10 mouse cellular contexts compared by ENCODE assay signal in genomic region chr2:93643403-93643780, GRCm38 (mm10). TPM values are rescaled to one million over a fixed set of nuclear protein-coding genes. Genes with fewer than 3 reads are reported as not detected.
DNase-seq lines count a peak whose midpoint lies in the region; ATAC-seq and TF ChIP-seq lines count a peak whose summit lies in the region.
"Had no signal": no experiment of that assay in that cellular context is flagged by ENCODE, and none has a peak within 500 bp of the region (broad histone marks: within the 10 kb centered on the region; RNA-seq: fewer than 3 reads in every experiment).

No protein-coding gene starts in this region.

- peak overlapping the region; percentile 51; the same call in 1 of the 2 replicates for H3K9ac ChIP-seq in forebrain, embryonic 14.5 days (ENCODE audit: low read length)
- H3K9ac ChIP-seq in limb, embryonic 11.5 days (ENCODE audit: low read length) = peak overlapping the region; percentile 94
- H3K9ac ChIP-seq in neural tube, embryonic 15.5 days (replicated peaks) = no peak overlapping the region

- no peak for TF ChIP-seq CTCF in left cerebral cortex, adult 2 months (IDR thresholded peaks at IDR 0.05)

- no peaks in the 10 kb centered on the region for H3K9me3 ChIP-seq in forebrain, embryonic 14.5 days (replicated peaks; ENCODE audit: control insufficient read depth, low read length)
- H3K9me3 ChIP-seq in limb, embryonic 11.5 days (ENCODE audit: control insufficient read depth, low read length) = no peaks in the 10 kb centered on the region
- no peaks in the 10 kb centered on the region; the same call in 1 of the 2 replicates for H3K9me3 ChIP-seq in neural tube, embryonic 15.5 days (replicated peaks)
- H3K9me3 ChIP-seq: megakaryocyte, embryonic 14.5 days had no signal

- intact Hi-C loops in left cerebral cortex, adult 2 months (cut with DNase I) = no loop called here

- no peak for DNase-seq in left cerebral cortex, adult 2 months (ENCODE audit: extremely low spot score in 1 of 2, low spot score in 2 of 2)
- no peak for DNase-seq in left cerebral cortex, adult 11 months (ENCODE audit: low spot score)
- no peak for DNase-seq in forebrain, embryonic 14.5 days (ENCODE audit: low spot score)
- peak; percentile 66 for DNase-seq in limb, embryonic 11.5 days (ENCODE audit: low spot score)
- no peak for DNase-seq in adrenal gland, postnatal 4 days (ENCODE audit: low spot score in 2 of 2)
- DNase-seq in layer of hippocampus, postnatal 25 days (ENCODE audit: extremely low spot score in 1 of 2, low spot score in 1 of 2) = no peak
- DNase-seq in layer of hippocampus, postnatal 10 days (ENCODE audit: low spot score in 2 of 2) = no peak
- DNase-seq: thymus, adult 18-20 months had no signal

- peak overlapping the region; percentile 59 for H3K4me2 ChIP-seq in forebrain, embryonic 14.5 days (ENCODE audit: low read length)
- peak overlapping the region; percentile 82 for H3K4me2 ChIP-seq in limb, embryonic 11.5 days (ENCODE audit: low read depth, severe bottlenecking)
- peak overlapping the region; percentile 56 for H3K4me2 ChIP-seq in neural tube, embryonic 15.5 days

- no peak for ATAC-seq in forebrain, embryonic 14.5 days
- ATAC-seq in limb, embryonic 11.5 days (ENCODE audit: insufficient number of reproducible peaks, low FRiP score, low TSS enrichment, low read depth) = no peak
- no peak for ATAC-seq in neural tube, embryonic 15.5 days (ENCODE audit: low FRiP score)

- under 1% methylated on average over 28 of the region's 28 CpGs for WGBS in forebrain, embryonic 14.5 days
- WGBS in limb, embryonic 11.5 days = 0% methylated on average over 28 of the region's 28 CpGs
- WGBS in neural tube, embryonic 15.5 days = 1% methylated on average over 28 of the region's 28 CpGs

- H3K36me3 ChIP-seq in forebrain, embryonic 14.5 days (ENCODE audit: control insufficient read depth, insufficient read depth, low read length) = no peaks in the 10 kb centered on the region
- H3K36me3 ChIP-seq in limb, embryonic 11.5 days (ENCODE audit: control insufficient read depth, insufficient read depth, low read length) = no peaks in the 10 kb centered on the region
- no peaks in the 10 kb centered on the region for H3K36me3 ChIP-seq in neural tube, embryonic 15.5 days

- H3K4me1 ChIP-seq in forebrain, embryonic 14.5 days (ENCODE audit: control insufficient read depth, insufficient read depth, low read length) = no peaks in the 10 kb centered on the region; the same call in 1 of the 2 replicates
- H3K4me1 ChIP-seq in limb, embryonic 11.5 days (ENCODE audit: control insufficient read depth, insufficient read depth, low read length) = peaks cover 48% of the 10 kb centered on the region
- peaks cover 28% of the 10 kb centered on the region for H3K4me1 ChIP-seq in neural tube, embryonic 15.5 days

- peaks cover 92% of the 10 kb centered on the region for H3K27me3 ChIP-seq in forebrain, embryonic 14.5 days (replicated peaks; ENCODE audit: control insufficient read depth, insufficient read depth, low read length)
- H3K27me3 ChIP-seq in limb, embryonic 11.5 days (ENCODE audit: control insufficient read depth, insufficient read depth, low read length) = peaks cover 57% of the 10 kb centered on the region
- H3K27me3 ChIP-seq in neural tube, embryonic 15.5 days (replicated peaks) = peaks cover 86% of the 10 kb centered on the region

- H3K27ac ChIP-seq in left cerebral cortex, adult 2 months = no peak overlapping the region
- H3K27ac ChIP-seq in forebrain, embryonic 14.5 days (ENCODE audit: low read depth, low read length) = no peak overlapping the region
- peak overlapping the region; percentile 95 for H3K27ac ChIP-seq in limb, embryonic 11.5 days (replicated peaks; ENCODE audit: low read depth, low read length)
- no peak overlapping the region for H3K27ac ChIP-seq in neural tube, embryonic 15.5 days (replicated peaks)

- H3K4me3 ChIP-seq in left cerebral cortex, adult 2 months = peak overlapping the region; percentile 32
- H3K4me3 ChIP-seq in forebrain, embryonic 14.5 days (ENCODE audit: low read depth, low read length) = peak overlapping the region; percentile 33
- H3K4me3 ChIP-seq in limb, embryonic 11.5 days (ENCODE audit: low read depth, low read length) = peak overlapping the region; percentile 72
- H3K4me3 ChIP-seq in neural tube, embryonic 15.5 days (replicated peaks) = peak overlapping the region; percentile 33

RNA-seq across cellular contexts. Expression of gene Alx4, which starts 1.2 kb away (rescaled TPM):
- 1 to 10 TPM in 1 of 2 experiments, under 1 TPM in 1; 0.75 to 1.3 TPM for total RNA-seq in left cerebral cortex, adult 2 months (2021)
- polyA plus RNA-seq in forebrain, embryonic 14.5 days (2014; fragmentation: Nextera tagmentation; extraction: Ambion mirVana) = 0.50 and 0.78 TPM in 2 replicates
- 7.9 and 10.0 TPM in 2 replicates for polyA plus RNA-seq in limb, embryonic 11.5 days (2014; fragmentation: Nextera tagmentation; extraction: Ambion mirVana)
- polyA plus RNA-seq in neural tube, embryonic 15.5 days (2015; fragmentation: Nextera tagmentation; extraction: Ambion mirVana) = 0.09 and 0.13 TPM in 2 replicates
- total RNA-seq in adrenal gland, postnatal 4 days (2021) = 1 to 10 TPM; 1.0 to 1.2 TPM
- total RNA-seq in layer of hippocampus, postnatal 25 days (2021) = under 1 TPM; 0.44 to 0.56 TPM
- 1 to 10 TPM in 1 of 2 experiments, under 1 TPM in 1; 0.94 to 1.2 TPM for total RNA-seq in layer of hippocampus, postnatal 10 days (2021)
